Mouse (Mus musculus) lung, embryonic 14.5 days (tissue): ENCODE measurements around the gene Hist1h1d. TPM values are rescaled to one million over a fixed set of nuclear protein-coding genes. Genes with fewer than 3 reads are reported as not detected.
"Not testable (repeated sequence)": the region's sequence is repeated elsewhere in the genome, so short reads cannot be mapped to it uniquely, and the experiment has no call there.

Source experiments
- ATAC-seq: fragments of 200-750 bp; cut with Nextera tagmentation; 2 replicates; pipeline ENCODE4 v1.8.0; 2017; ENCODE audit warnings: mild to moderate bottlenecking, moderate TSS enrichment, moderate library complexity; ENCODE audit not compliant: insufficient read depth
- DNase-seq: peaks from one replicate; pipeline ENCODE4 v3.0.0-alpha.2; 2015
- H3K27ac ChIP-seq: fragments of 300-500 bp; sonication (generic); 2 replicates; pipeline ENCODE4 v1.5.1; 2014; ENCODE audit warnings: low read depth, mild to moderate bottlenecking, moderate library complexity
- H3K27me3 ChIP-seq: fragments of 300-500 bp; sonication (generic); 2 replicates; pipeline ENCODE4 v1.6.1; 2014; ENCODE audit warnings: low read length, control low read depth; ENCODE audit not compliant: insufficient read depth
- H3K36me3 ChIP-seq: fragments of 300-500 bp; sonication (generic); 2 replicates; pipeline ENCODE4 v1.6.1; 2014; ENCODE audit warnings: control low read depth; ENCODE audit not compliant: insufficient read depth
- H3K4me1 ChIP-seq: fragments of 300-500 bp; sonication (generic); 2 replicates; pipeline ENCODE4 v1.6.1; 2014; ENCODE audit warnings: antibody characterized with exemption, control low read depth; ENCODE audit not compliant: insufficient read depth
- H3K4me2 ChIP-seq: fragments of 300-500 bp; sonication (generic); 2 replicates; pipeline ENCODE4 v1.6.1; 2014; ENCODE audit warnings: mild to moderate bottlenecking
- H3K4me3 ChIP-seq: fragments of 300-500 bp; sonication (generic); 2 replicates; pipeline ENCODE4 v1.5.1; 2014; ENCODE audit warnings: low read depth, low read length
- H3K9ac ChIP-seq: fragments of 300-500 bp; sonication (generic); 2 replicates; pipeline ENCODE4 v1.6.1; 2014
- H3K9me3 ChIP-seq: fragments of 300-500 bp; sonication (generic); 2 replicates; pipeline ENCODE4 v1.6.1; 2016; ENCODE audit warnings: low read depth, low read length, control low read depth
- CTCF ChIP-seq: IDR thresholded peaks from 2 replicates; pipeline ENCODE4 v1.5.1; 2016; ENCODE audit warnings: antibody characterized with exemption, low read depth
- WGBS: fragments of 180-500 bp; shearing (Covaris S2); extraction: QIAGEN DNeasy Blood & Tissue Kit; methylation state at CpG from one replicate; pipeline ENCODE4 v1.1.7; 2014; 5-methylcytosine and 5-hydroxymethylcytosine counted together
- polyA plus RNA-seq: library from polyadenylated mRNA; unstranded; fragments of >200 nt; fragmentation: Nextera tagmentation; extraction: Ambion mirVana; gene quantifications from 2 replicates; pipeline ENCODE4 v1.2.1, GENCODE M21; 2014

Gene Hist1h1d
- polyA plus RNA-seq, 1 experiment from 2014 or later: 0.99 TPM

- H3K27me3 ChIP-seq: no peaks in the 10 kb centered on the region
- H3K27ac ChIP-seq: peak overlapping the region; percentile 98
- no peaks in the 10 kb centered on the region for H3K9me3 ChIP-seq
- no peak for TF ChIP-seq CTCF
- peak; percentile 68 for DNase-seq
- H3K4me3 ChIP-seq: peak overlapping the region; percentile 46
- no peaks in the 10 kb centered on the region for H3K36me3 ChIP-seq
- H3K4me1 ChIP-seq: peaks cover 4% of the 10 kb centered on the region; the same call in 1 of the 2 replicates
- no peak for ATAC-seq
- peak overlapping the region; percentile 72 for H3K9ac ChIP-seq
- WGBS: 2% methylated on average over 3 of the region's 3 CpGs
- H3K4me2 ChIP-seq: peak overlapping the region; percentile 76
These were observed 2.3 kb upstream of the Hist1h1d start for GRCm38 (mm10) chr13:23550761-23551145.

- not testable (repeated sequence) for H3K4me1 ChIP-seq, H3K36me3 ChIP-seq, H3K27me3 ChIP-seq, H3K9me3 ChIP-seq
- Histone ChIP-seq H3K27ac (peak within 1 kb of the TSS; percentile 98), H3K4me3 (peak within 1 kb of the TSS; percentile 46), H3K9ac (peak within 1 kb of the TSS; percentile 72), H3K4me2 (peak within 1 kb of the TSS; percentile 76)
- DNase-seq (peak; percentile 98), ATAC-seq (peak; percentile 82)
- under 1% methylated on average over 47 of the region's 47 CpGs for WGBS
These were observed 1.8 kb upstream of the Hist1h1d start, which contains the start of gene Hist1h4f for GRCm38 (mm10) chr13:23551146-23551834. TSS of gene Hist1h4f (minus strand) at chr13:23551648.

- DNase-seq (no peak), ATAC-seq (no peak)
- TF ChIP-seq CTCF: no peak
- WGBS: 38% methylated on average over 8 of the region's 8 CpGs
- peak overlapping the region; percentile 76 for H3K4me2 ChIP-seq
- H3K36me3 ChIP-seq: no peaks in the 10 kb centered on the region
- peak overlapping the region; percentile 13 for H3K9ac ChIP-seq
- peak overlapping the region; percentile 98 for H3K27ac ChIP-seq
- peaks cover 8% of the 10 kb centered on the region for H3K4me1 ChIP-seq
- peak overlapping the region; percentile 46; the same call in 1 of the 2 replicates for H3K4me3 ChIP-seq
- no peaks in the 10 kb centered on the region for H3K9me3 ChIP-seq
- no peaks in the 10 kb centered on the region for H3K27me3 ChIP-seq
These were observed 839 bp upstream of the Hist1h1d start for GRCm38 (mm10) chr13:23551931-23552914.

GRCm38 (mm10) chr13:23554393-23554792 lies 1.3 kb downstream of the Hist1h1d start:
- no peaks in the 10 kb centered on the region for H3K9me3 ChIP-seq
- peaks cover 8% of the 10 kb centered on the region for H3K4me1 ChIP-seq
- no peaks in the 10 kb centered on the region for H3K27me3 ChIP-seq
- ATAC-seq: no peak
- H3K4me3 ChIP-seq: peak overlapping the region; percentile 50
- peak overlapping the region; percentile 85 for H3K4me2 ChIP-seq
- TF ChIP-seq CTCF: no peak
- DNase-seq: peak; percentile 51
- 16% methylated on average over 9 of the region's 9 CpGs for WGBS
- H3K27ac ChIP-seq: peak overlapping the region; percentile 100
- peak overlapping the region; percentile 97 for H3K9ac ChIP-seq
- H3K36me3 ChIP-seq: no peaks in the 10 kb centered on the region

GRCm38 (mm10) chr13:23554925-23555838 lies 2.1 kb downstream of the Hist1h1d start:
- peaks cover 8% of the 10 kb centered on the region for H3K4me1 ChIP-seq
- H3K9me3 ChIP-seq: no peaks in the 10 kb centered on the region
- no peaks in the 10 kb centered on the region for H3K27me3 ChIP-seq
- under 1% methylated on average over 54 of the region's 54 CpGs for WGBS
- peak overlapping the region; percentile 100 for H3K27ac ChIP-seq
- H3K9ac ChIP-seq: peak overlapping the region; percentile 97
- H3K36me3 ChIP-seq: no peaks in the 10 kb centered on the region
- TF ChIP-seq CTCF: no peak
- H3K4me3 ChIP-seq: peak overlapping the region; percentile 50
- ATAC-seq: peak; percentile 89
- peak; percentile 96 for DNase-seq
- peak overlapping the region; percentile 85 for H3K4me2 ChIP-seq

GRCm38 (mm10) chr13:23555839-23556416 lies 2.9 kb downstream of the Hist1h1d start:
- peak; percentile 77 for ATAC-seq
- Histone ChIP-seq H3K9me3 (no peaks in the 10 kb centered on the region), H3K27ac (peak overlapping the region; percentile 100), H3K9ac (peak overlapping the region; percentile 97), H3K4me1 (peaks cover 8% of the 10 kb centered on the region), H3K27me3 (no peaks in the 10 kb centered on the region), H3K36me3 (no peaks in the 10 kb centered on the region), H3K4me3 (peak overlapping the region; percentile 50), H3K4me2 (peak overlapping the region; percentile 85)
- DNase-seq: peak; percentile 97
- under 1% methylated on average over 18 of the region's 18 CpGs for WGBS
- TF ChIP-seq CTCF: no peak
